Mouse (Mus musculus): Measurements from ENCODE around the gene U2af1. TPM values are rescaled to one million over a fixed set of nuclear protein-coding genes. Genes with fewer than 3 reads are reported as not detected.
"Not testable (repeated sequence)": the region's sequence is repeated elsewhere in the genome, so short reads cannot be mapped to it uniquely, and the experiment has no call there.

U2af1 gene
- 283 and 297 TPM in 2 replicates for polyA plus RNA-seq (2015; fragmentation: Nextera tagmentation; extraction: Ambion mirVana)

- Histone ChIP-seq H3K27me3 (no peaks in the 10 kb centered on the region), H3K4me2 (peak within 1 kb of the TSS; percentile 84), H3K36me3 (peaks cover 23% of the 10 kb centered on the region), H3K9ac (peak within 1 kb of the TSS; percentile 96), H3K4me3 (peak within 1 kb of the TSS; percentile 92), H3K27ac (peak within 1 kb of the TSS; percentile 91), H3K9me3 (no peaks in the 10 kb centered on the region), H3K4me1 (peaks cover 24% of the 10 kb centered on the region)
- ATAC-seq (ENCODE audit: insufficient number of reproducible peaks, low FRiP score, low TSS enrichment, low read depth), result peak; percentile 98
- under 1% methylated on average over 63 of the region's 77 CpGs for WGBS
These were observed at the start of gene U2af1 for GRCm38 (mm10) chr17:31658468-31659185. TSS of gene U2af1 (minus strand) at chr17:31658892.

DNA sequence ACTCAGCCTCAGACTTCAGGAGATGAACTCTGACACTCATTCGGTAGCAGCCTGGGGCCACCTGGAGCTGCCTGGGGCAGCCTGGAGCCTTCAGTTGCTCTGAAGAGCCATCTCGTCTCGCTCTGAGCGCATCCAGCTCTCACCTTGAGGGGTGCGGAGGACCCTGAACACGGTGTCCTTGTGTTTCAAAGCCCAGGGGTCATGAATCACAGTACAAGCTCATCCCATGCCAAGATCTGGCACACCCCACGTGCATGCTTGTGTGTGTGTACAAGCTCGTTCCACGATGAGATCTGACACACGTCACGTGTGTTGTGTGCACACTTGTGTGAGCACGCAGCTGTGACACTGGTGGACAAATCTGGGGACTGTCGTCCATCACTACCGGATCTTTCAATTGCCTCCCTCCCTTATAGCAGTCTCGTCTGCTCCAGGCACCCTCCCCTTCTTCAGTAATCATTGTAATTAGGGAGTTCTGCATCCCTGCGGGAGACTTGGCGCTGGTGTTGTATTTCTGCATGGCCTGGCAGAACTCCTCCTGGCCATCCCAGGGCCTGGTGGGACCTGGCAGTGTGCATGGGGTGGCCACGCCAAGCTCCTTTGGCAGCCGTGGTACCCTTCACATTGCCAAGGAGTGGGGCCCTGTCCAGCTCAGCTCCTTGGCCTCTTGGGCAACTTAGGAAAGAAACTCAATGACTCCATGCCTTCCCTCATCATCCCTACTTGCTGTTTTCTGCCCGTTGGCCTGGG lies 46.8 kb upstream of the U2af1 start:
- ATAC-seq (ENCODE audit: insufficient number of reproducible peaks, low FRiP score, low TSS enrichment, low read depth), result no peak
- H3K4me2 ChIP-seq, result no peak overlapping the region
- 66% methylated on average over 20 of the region's 20 CpGs for WGBS

GRCm38 (mm10) chr17:31703276-31703980 lies 44.7 kb upstream of the U2af1 start:
- Histone ChIP-seq H3K36me3 (no peaks in the 10 kb centered on the region), H3K27me3 (no peaks in the 10 kb centered on the region), H3K9ac (no peak overlapping the region), H3K27ac (no peak overlapping the region), H3K4me2 (no peak overlapping the region), H3K4me1 (0 out of 2 replicates have a peak, but pooled peaks cover 3% of the 10 kb centered on the region), H3K9me3 (no peaks in the 10 kb centered on the region), H3K4me3 (no peak overlapping the region)
- ATAC-seq (ENCODE audit: insufficient number of reproducible peaks, low FRiP score, low TSS enrichment, low read depth), result peak; percentile 44; the same call in 1 of the 2 replicates
- 59% methylated on average over 6 of the region's 6 CpGs for WGBS

More for the DNA sequence above, 46.8 kb upstream of the U2af1 start:
- 0 out of 2 replicates have a peak, but pooled peaks cover 3% of the 10 kb centered on the region for H3K4me1 ChIP-seq
- no peaks in the 10 kb centered on the region for H3K27me3 ChIP-seq
- H3K9ac ChIP-seq, result no peak overlapping the region
- H3K36me3 ChIP-seq, result no peaks in the 10 kb centered on the region
- H3K9me3 ChIP-seq, result no peaks in the 10 kb centered on the region
- no peak overlapping the region for H3K4me3 ChIP-seq
- no peak overlapping the region for H3K27ac ChIP-seq

- Histone ChIP-seq H3K27ac (no peak overlapping the region), H3K9ac (no peak overlapping the region), H3K4me1 (peaks cover 11% of the 10 kb centered on the region), H3K9me3 (no peaks in the 10 kb centered on the region), H3K27me3 (no peaks in the 10 kb centered on the region), H3K4me2 (no peak overlapping the region), H3K4me3 (no peak overlapping the region), H3K36me3 (no peaks in the 10 kb centered on the region)
- no peak for ATAC-seq (ENCODE audit: insufficient number of reproducible peaks, low FRiP score, low TSS enrichment, low read depth)
- WGBS, result 61% methylated on average over 11 of the region's 11 CpGs
These were observed 39.7 kb upstream of the U2af1 start for GRCm38 (mm10) chr17:31698347-31698746.

- H3K4me1 ChIP-seq, result peaks cover 19% of the 10 kb centered on the region
- 88% methylated on average over 7 of the region's 7 CpGs for WGBS
- H3K4me2 ChIP-seq; H3K9ac ChIP-seq; H3K9me3 ChIP-seq; H3K4me3 ChIP-seq; H3K27me3 ChIP-seq; ATAC-seq (ENCODE audit: insufficient number of reproducible peaks, low FRiP score, low TSS enrichment, low read depth); H3K27ac ChIP-seq; H3K36me3 ChIP-seq: not testable (repeated sequence)
These were observed 36.7 kb upstream of the U2af1 start for GRCm38 (mm10) chr17:31695356-31695755.

GRCm38 (mm10) chr17:31694949-31695348 lies 36.3 kb upstream of the U2af1 start:
- 81% methylated on average over 1 of the region's 1 CpGs for WGBS
- Histone ChIP-seq H3K4me3 (no peak overlapping the region), H3K9ac (no peak overlapping the region), H3K36me3 (no peaks in the 10 kb centered on the region), H3K4me1 (peaks cover 19% of the 10 kb centered on the region), H3K27me3 (no peaks in the 10 kb centered on the region), H3K4me2 (no peak overlapping the region), H3K9me3 (no peaks in the 10 kb centered on the region), H3K27ac (no peak overlapping the region)
- ATAC-seq (ENCODE audit: insufficient number of reproducible peaks, low FRiP score, low TSS enrichment, low read depth), result no peak

DNA sequence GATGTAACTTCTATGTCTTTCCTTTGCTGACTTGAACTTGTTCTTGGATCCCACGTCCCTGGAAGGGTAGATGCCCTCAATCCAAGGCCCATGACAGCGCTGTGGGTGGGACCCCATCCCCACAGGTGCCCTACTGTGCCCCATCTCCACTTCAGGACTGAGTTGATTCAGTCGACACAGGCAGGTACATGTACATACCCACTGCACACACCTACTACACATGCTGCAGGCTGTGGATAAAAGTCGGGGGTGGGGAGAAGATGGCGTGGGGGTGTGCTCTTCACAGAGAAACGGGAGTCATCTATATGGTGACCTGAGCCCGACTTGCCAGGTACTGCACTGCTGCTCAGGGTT lies 35.3 kb upstream of the U2af1 start:
- H3K4me1 ChIP-seq, result peaks cover 19% of the 10 kb centered on the region
- H3K27me3 ChIP-seq, result no peaks in the 10 kb centered on the region
- WGBS, result 68% methylated on average over 7 of the region's 7 CpGs
- ATAC-seq (ENCODE audit: insufficient number of reproducible peaks, low FRiP score, low TSS enrichment, low read depth), result no peak
- H3K9ac ChIP-seq, result no peak overlapping the region
- H3K36me3 ChIP-seq, result no peaks in the 10 kb centered on the region
- H3K27ac ChIP-seq, result no peak overlapping the region; the same call in 1 of the 2 replicates
- H3K4me2 ChIP-seq, result 0 out of 2 replicates have a peak overlapping the region, but pooled peaks have one; percentile 41
- H3K9me3 ChIP-seq, result no peaks in the 10 kb centered on the region
- no peak overlapping the region for H3K4me3 ChIP-seq

DNA sequence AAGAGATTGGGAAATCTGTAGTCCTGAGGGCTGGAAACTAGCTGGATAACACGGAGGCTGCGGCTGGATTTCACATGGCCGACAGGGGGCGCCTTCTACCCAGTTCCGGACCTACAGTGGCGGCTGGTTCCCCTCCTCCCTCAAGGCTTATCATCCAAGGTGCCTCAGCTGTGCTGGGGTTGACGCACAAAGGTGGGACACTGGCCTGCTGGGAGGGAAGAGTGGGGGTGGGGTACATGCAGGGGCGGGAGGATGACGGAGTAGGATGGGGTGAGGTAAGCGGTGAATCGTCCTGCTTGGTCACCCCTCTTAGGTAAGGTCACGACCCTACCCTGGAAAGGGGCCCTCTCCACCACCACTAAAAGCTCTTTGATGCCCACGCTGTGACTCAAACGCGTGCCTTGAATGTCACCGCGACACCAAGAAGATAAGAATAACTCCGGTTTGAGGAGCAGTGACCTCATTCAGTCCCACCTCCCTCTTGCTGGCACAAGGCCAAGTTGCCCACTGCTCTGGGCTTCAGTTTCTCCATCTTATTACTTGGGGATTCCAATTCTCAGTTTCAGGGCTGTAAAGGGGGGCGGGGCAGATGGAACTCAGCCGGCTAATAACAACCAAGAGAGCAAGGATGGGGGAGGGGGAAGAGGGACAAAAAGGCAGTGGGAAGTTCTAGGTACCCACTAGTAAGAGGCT lies 34.8 kb upstream of the U2af1 start:
- Histone ChIP-seq H3K4me2 (peak overlapping the region; percentile 41), H3K9ac (no peak overlapping the region), H3K27me3 (no peaks in the 10 kb centered on the region), H3K9me3 (no peaks in the 10 kb centered on the region), H3K4me3 (peak overlapping the region; percentile 10; the same call in 1 of the 2 replicates), H3K4me1 (peaks cover 19% of the 10 kb centered on the region), H3K36me3 (no peaks in the 10 kb centered on the region), H3K27ac (peak overlapping the region; percentile 7)
- peak; percentile 26; the same call in 1 of the 2 replicates for ATAC-seq (ENCODE audit: insufficient number of reproducible peaks, low FRiP score, low TSS enrichment, low read depth)
- 3% methylated on average over 20 of the region's 20 CpGs for WGBS

- H3K9me3 ChIP-seq, result no peaks in the 10 kb centered on the region
- peak overlapping the region; percentile 41; the same call in 1 of the 2 replicates for H3K4me2 ChIP-seq
- peaks cover 16% of the 10 kb centered on the region for H3K4me1 ChIP-seq
- H3K36me3 ChIP-seq, result no peaks in the 10 kb centered on the region
- ATAC-seq (ENCODE audit: insufficient number of reproducible peaks, low FRiP score, low TSS enrichment, low read depth), result peak; percentile 40; the same call in 1 of the 2 replicates
- H3K27ac ChIP-seq, result 0 out of 2 replicates have a peak overlapping the region, but pooled peaks have one; percentile 11
- H3K9ac ChIP-seq, result no peak overlapping the region
- 41% methylated on average over 5 of the region's 5 CpGs for WGBS
- no peak overlapping the region for H3K4me3 ChIP-seq
- H3K27me3 ChIP-seq, result no peaks in the 10 kb centered on the region
These were observed 34.2 kb upstream of the U2af1 start for GRCm38 (mm10) chr17:31692918-31693317.

- no peak overlapping the region for H3K9ac ChIP-seq
- peaks cover 27% of the 10 kb centered on the region for H3K4me1 ChIP-seq
- H3K27me3 ChIP-seq, result no peaks in the 10 kb centered on the region
- WGBS, result 57% methylated on average over 1 of the region's 1 CpGs
- H3K4me2 ChIP-seq, result no peak overlapping the region
- H3K4me3 ChIP-seq, result no peak overlapping the region
- no peaks in the 10 kb centered on the region for H3K9me3 ChIP-seq
- H3K36me3 ChIP-seq, result no peaks in the 10 kb centered on the region
- ATAC-seq (ENCODE audit: insufficient number of reproducible peaks, low FRiP score, low TSS enrichment, low read depth), result no peak
- no peak overlapping the region for H3K27ac ChIP-seq
These were observed 30.9 kb upstream of the U2af1 start for GRCm38 (mm10) chr17:31689606-31690005.

GRCm38 (mm10) chr17:31688112-31688511 lies 29.4 kb upstream of the U2af1 start:
- no peaks in the 10 kb centered on the region for H3K27me3 ChIP-seq
- no peak overlapping the region for H3K4me2 ChIP-seq
- no peaks in the 10 kb centered on the region for H3K36me3 ChIP-seq
- 76% methylated on average over 9 of the region's 9 CpGs for WGBS
- H3K4me1 ChIP-seq, result peaks cover 17% of the 10 kb centered on the region
- H3K27ac ChIP-seq, result no peak overlapping the region
- H3K9me3 ChIP-seq, result no peaks in the 10 kb centered on the region
- no peak for ATAC-seq (ENCODE audit: insufficient number of reproducible peaks, low FRiP score, low TSS enrichment, low read depth)
- H3K4me3 ChIP-seq, result no peak overlapping the region
- H3K9ac ChIP-seq, result no peak overlapping the region
